Mouse (Mus musculus): ENCODE measurements around the gene Afap1. TPM values are rescaled to one million over a fixed set of nuclear protein-coding genes. Genes with fewer than 3 reads are reported as not detected.
A peak's percentile ranks its signal among the peaks of the same experiment; 100 is the strongest.

The Afap1 gene
- polyA plus RNA-seq (2015; fragmentation: Nextera tagmentation; extraction: Ambion mirVana): 1.1 and 1.4 TPM in 2 replicates

DNA sequence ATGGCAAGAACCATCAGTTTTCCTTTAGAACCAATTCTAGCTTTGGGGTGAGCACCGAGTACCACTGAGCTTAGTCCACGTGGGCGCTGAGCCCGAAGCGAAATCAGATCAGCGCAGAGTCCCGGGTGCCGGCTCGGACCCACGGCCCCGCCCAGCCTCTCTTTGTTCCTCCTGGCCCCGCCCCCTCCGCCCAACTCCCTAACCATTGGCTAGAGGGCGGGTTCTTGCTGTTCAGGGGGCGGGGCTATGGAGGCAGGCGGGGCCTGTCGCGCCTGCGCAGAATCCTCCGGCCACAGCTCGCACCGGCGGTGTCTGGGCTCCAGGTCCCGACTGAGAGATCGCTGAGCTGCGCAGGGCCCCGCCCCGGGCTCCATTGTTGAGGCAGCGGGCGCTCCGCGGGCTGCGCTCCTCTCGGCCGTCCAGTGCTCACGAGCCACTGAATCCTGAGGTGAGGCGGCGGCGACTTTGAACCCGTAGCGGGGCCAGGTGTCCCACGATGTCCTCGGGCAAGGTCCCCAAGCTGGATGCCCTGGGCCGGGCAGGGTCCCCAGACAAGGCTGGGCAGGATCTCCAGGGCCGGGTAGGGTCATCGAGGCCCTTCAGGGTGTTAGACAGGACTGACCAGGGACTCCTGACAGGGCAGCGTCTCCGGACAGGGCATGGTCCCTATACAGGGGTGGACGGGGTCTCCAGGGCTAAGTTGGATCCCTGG, at the start of gene Afap1:
TSS of gene Afap1 (plus strand) at position 227 of the 712 bp plus-strand sequence.
- Histone ChIP-seq H3K27me3 (ENCODE audit: control insufficient read depth, insufficient read depth, low read depth, low read length) (peaks cover 18% of the 10 kb centered on the region), H3K4me3 (ENCODE audit: low read depth, low read length) (peak within 1 kb of the TSS; percentile 61), H3K9ac (ENCODE audit: low read depth, low read length) (peak within 1 kb of the TSS; percentile 58), H3K27ac (ENCODE audit: low read length) (no peak within 1 kb of the TSS), H3K4me2 (ENCODE audit: low read depth, low read length) (peak within 1 kb of the TSS; percentile 66), H3K4me1 (ENCODE audit: control insufficient read depth, low read depth, low read length) (peaks cover 3% of the 10 kb centered on the region; the same call in 1 of the 2 replicates), H3K36me3 (ENCODE audit: control insufficient read depth, insufficient read depth) (no peaks in the 10 kb centered on the region), H3K9me3 (replicated peaks; ENCODE audit: control insufficient read depth, low read length) (no peaks in the 10 kb centered on the region)
- 1% methylated on average over 49 of the region's 49 CpGs for WGBS (ENCODE audit: insufficient replicate concordance)
- peak; percentile 89 for ATAC-seq (ENCODE audit: low read depth)

- H3K4me2 ChIP-seq (ENCODE audit: low read depth, low read length): no peak overlapping the region
- ATAC-seq (ENCODE audit: low read depth): no peak
- H3K36me3 ChIP-seq (ENCODE audit: control insufficient read depth, insufficient read depth): no peaks in the 10 kb centered on the region
- H3K27me3 ChIP-seq (ENCODE audit: control insufficient read depth, insufficient read depth, low read depth, low read length): no peaks in the 10 kb centered on the region
- H3K4me1 ChIP-seq (ENCODE audit: control insufficient read depth, low read depth, low read length): no peaks in the 10 kb centered on the region
- H3K9me3 ChIP-seq (replicated peaks; ENCODE audit: control insufficient read depth, low read length): no peaks in the 10 kb centered on the region
- H3K4me3 ChIP-seq (ENCODE audit: low read depth, low read length): no peak overlapping the region
- H3K27ac ChIP-seq (ENCODE audit: low read length): no peak overlapping the region
- WGBS (ENCODE audit: insufficient replicate concordance): 56% methylated on average over 5 of the region's 5 CpGs
- H3K9ac ChIP-seq (ENCODE audit: low read depth, low read length): no peak overlapping the region
These were observed 41.6 kb upstream of the Afap1 start for GRCm38 (mm10) chr5:35851485-35851884.

- no peak overlapping the region for H3K27ac ChIP-seq (ENCODE audit: low read length)
- no peak for ATAC-seq (ENCODE audit: low read depth)
These were observed 39.7 kb upstream of the Afap1 start for GRCm38 (mm10) chr5:35853463-35853862.

DNA sequence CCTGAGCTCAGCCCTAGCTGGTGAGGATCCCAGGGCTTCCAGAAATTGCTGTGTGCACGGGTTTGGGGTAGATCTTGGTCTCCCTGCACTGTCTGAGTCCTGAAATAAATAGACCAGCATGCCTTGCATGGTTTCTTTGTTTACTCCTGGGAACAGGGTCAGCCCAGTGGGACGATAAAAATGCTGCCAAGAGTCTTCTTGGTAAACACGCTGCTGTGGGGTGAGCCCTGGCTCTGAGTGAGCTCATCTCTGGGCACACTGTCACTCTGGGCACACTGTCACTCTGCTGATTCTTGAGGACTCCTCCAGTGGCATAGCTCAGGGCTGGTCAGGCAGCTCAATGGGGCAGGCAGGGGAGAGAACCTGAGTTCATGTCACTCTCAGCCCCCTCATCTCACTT, 36.9 kb upstream of the Afap1 start:
- no peaks in the 10 kb centered on the region for H3K9me3 ChIP-seq (replicated peaks; ENCODE audit: control insufficient read depth, low read length)
- no peaks in the 10 kb centered on the region for H3K27me3 ChIP-seq (ENCODE audit: control insufficient read depth, insufficient read depth, low read depth, low read length)
- H3K4me3 ChIP-seq (ENCODE audit: low read depth, low read length): no peak overlapping the region
- WGBS (ENCODE audit: insufficient replicate concordance): 31% methylated on average over 3 of the region's 3 CpGs
- H3K27ac ChIP-seq (ENCODE audit: low read length): no peak overlapping the region
- no peak for ATAC-seq (ENCODE audit: low read depth)
- no peak overlapping the region for H3K4me2 ChIP-seq (ENCODE audit: low read depth, low read length)
- no peaks in the 10 kb centered on the region for H3K4me1 ChIP-seq (ENCODE audit: control insufficient read depth, low read depth, low read length)
- no peak overlapping the region for H3K9ac ChIP-seq (ENCODE audit: low read depth, low read length)
- H3K36me3 ChIP-seq (ENCODE audit: control insufficient read depth, insufficient read depth): no peaks in the 10 kb centered on the region

More at GRCm38 (mm10) chr5:35853463-35853862, 39.7 kb upstream of the Afap1 start:
- Histone ChIP-seq H3K9ac (ENCODE audit: low read depth, low read length) (no peak overlapping the region), H3K27me3 (ENCODE audit: control insufficient read depth, insufficient read depth, low read depth, low read length) (no peaks in the 10 kb centered on the region), H3K4me2 (ENCODE audit: low read depth, low read length) (no peak overlapping the region), H3K9me3 (replicated peaks; ENCODE audit: control insufficient read depth, low read length) (no peaks in the 10 kb centered on the region), H3K4me3 (ENCODE audit: low read depth, low read length) (no peak overlapping the region), H3K36me3 (ENCODE audit: control insufficient read depth, insufficient read depth) (no peaks in the 10 kb centered on the region), H3K4me1 (ENCODE audit: control insufficient read depth, low read depth, low read length) (no peaks in the 10 kb centered on the region)
- WGBS (ENCODE audit: insufficient replicate concordance): 71% methylated on average over 4 of the region's 4 CpGs

GRCm38 (mm10) chr5:35858069-35858468, 35.0 kb upstream of the Afap1 start:
- no peaks in the 10 kb centered on the region for H3K36me3 ChIP-seq (ENCODE audit: control insufficient read depth, insufficient read depth)
- no peak for ATAC-seq (ENCODE audit: low read depth)
- no peak overlapping the region for H3K9ac ChIP-seq (ENCODE audit: low read depth, low read length)
- H3K27me3 ChIP-seq (ENCODE audit: control insufficient read depth, insufficient read depth, low read depth, low read length): no peaks in the 10 kb centered on the region
- no peak overlapping the region for H3K4me3 ChIP-seq (ENCODE audit: low read depth, low read length)
- no peak overlapping the region for H3K4me2 ChIP-seq (ENCODE audit: low read depth, low read length)
- no peaks in the 10 kb centered on the region for H3K9me3 ChIP-seq (replicated peaks; ENCODE audit: control insufficient read depth, low read length)
- H3K4me1 ChIP-seq (ENCODE audit: control insufficient read depth, low read depth, low read length): no peaks in the 10 kb centered on the region
- WGBS (ENCODE audit: insufficient replicate concordance): 13% methylated on average over 6 of the region's 6 CpGs
- H3K27ac ChIP-seq (ENCODE audit: low read length): no peak overlapping the region

DNA sequence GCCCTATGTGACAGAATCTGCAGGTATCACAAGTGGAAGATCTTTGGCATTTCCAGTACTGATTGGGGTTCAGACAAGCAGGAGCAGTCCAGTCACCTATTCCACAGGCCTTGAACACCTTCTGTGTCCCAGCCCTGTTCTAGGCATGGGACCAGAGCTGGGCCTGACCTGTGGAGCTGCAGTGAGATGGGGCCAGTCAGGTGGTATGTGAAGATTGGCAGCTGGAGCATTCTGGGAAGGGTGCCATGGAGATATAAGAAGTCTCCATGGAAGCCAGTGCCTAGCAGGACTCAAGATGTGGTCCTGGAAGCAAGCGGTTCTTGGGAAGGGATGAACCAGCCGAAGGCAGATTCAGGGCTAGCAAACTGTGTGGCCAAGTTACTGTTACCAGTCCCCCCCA, 31.7 kb upstream of the Afap1 start:
- Histone ChIP-seq H3K27ac (ENCODE audit: low read length) (no peak overlapping the region), H3K4me1 (ENCODE audit: control insufficient read depth, low read depth, low read length) (no peaks in the 10 kb centered on the region), H3K9ac (ENCODE audit: low read depth, low read length) (no peak overlapping the region), H3K4me3 (ENCODE audit: low read depth, low read length) (no peak overlapping the region), H3K9me3 (replicated peaks; ENCODE audit: control insufficient read depth, low read length) (no peaks in the 10 kb centered on the region), H3K4me2 (ENCODE audit: low read depth, low read length) (no peak overlapping the region), H3K36me3 (ENCODE audit: control insufficient read depth, insufficient read depth) (no peaks in the 10 kb centered on the region), H3K27me3 (ENCODE audit: control insufficient read depth, insufficient read depth, low read depth, low read length) (no peaks in the 10 kb centered on the region)
- ATAC-seq (ENCODE audit: low read depth): no peak
- 86% methylated on average over 2 of the region's 2 CpGs for WGBS (ENCODE audit: insufficient replicate concordance)

GRCm38 (mm10) chr5:35869973-35870372, 23.1 kb upstream of the Afap1 start:
- no peak overlapping the region for H3K4me2 ChIP-seq (ENCODE audit: low read depth, low read length)
- no peaks in the 10 kb centered on the region for H3K4me1 ChIP-seq (ENCODE audit: control insufficient read depth, low read depth, low read length)
- H3K9me3 ChIP-seq (replicated peaks; ENCODE audit: control insufficient read depth, low read length): no peaks in the 10 kb centered on the region
- H3K9ac ChIP-seq (ENCODE audit: low read depth, low read length): no peak overlapping the region
- no peak overlapping the region for H3K4me3 ChIP-seq (ENCODE audit: low read depth, low read length)
- no peak overlapping the region for H3K27ac ChIP-seq (ENCODE audit: low read length)
- WGBS (ENCODE audit: insufficient replicate concordance): 48% methylated on average over 4 of the region's 4 CpGs
- H3K27me3 ChIP-seq (ENCODE audit: control insufficient read depth, insufficient read depth, low read depth, low read length): no peaks in the 10 kb centered on the region
- H3K36me3 ChIP-seq (ENCODE audit: control insufficient read depth, insufficient read depth): no peaks in the 10 kb centered on the region
- no peak for ATAC-seq (ENCODE audit: low read depth)

- 50% methylated on average over 8 of the region's 8 CpGs for WGBS (ENCODE audit: insufficient replicate concordance)
- Histone ChIP-seq H3K4me1 (ENCODE audit: control insufficient read depth, low read depth, low read length) (no peaks in the 10 kb centered on the region), H3K27ac (ENCODE audit: low read length) (no peak overlapping the region), H3K9ac (ENCODE audit: low read depth, low read length) (no peak overlapping the region), H3K4me3 (ENCODE audit: low read depth, low read length) (no peak overlapping the region), H3K4me2 (ENCODE audit: low read depth, low read length) (no peak overlapping the region), H3K36me3 (ENCODE audit: control insufficient read depth, insufficient read depth) (no peaks in the 10 kb centered on the region), H3K27me3 (ENCODE audit: control insufficient read depth, insufficient read depth, low read depth, low read length) (no peaks in the 10 kb centered on the region), H3K9me3 (replicated peaks; ENCODE audit: control insufficient read depth, low read length) (no peaks in the 10 kb centered on the region)
- no peak for ATAC-seq (ENCODE audit: low read depth)
These were observed 22.6 kb upstream of the Afap1 start for GRCm38 (mm10) chr5:35870408-35871012.

DNA sequence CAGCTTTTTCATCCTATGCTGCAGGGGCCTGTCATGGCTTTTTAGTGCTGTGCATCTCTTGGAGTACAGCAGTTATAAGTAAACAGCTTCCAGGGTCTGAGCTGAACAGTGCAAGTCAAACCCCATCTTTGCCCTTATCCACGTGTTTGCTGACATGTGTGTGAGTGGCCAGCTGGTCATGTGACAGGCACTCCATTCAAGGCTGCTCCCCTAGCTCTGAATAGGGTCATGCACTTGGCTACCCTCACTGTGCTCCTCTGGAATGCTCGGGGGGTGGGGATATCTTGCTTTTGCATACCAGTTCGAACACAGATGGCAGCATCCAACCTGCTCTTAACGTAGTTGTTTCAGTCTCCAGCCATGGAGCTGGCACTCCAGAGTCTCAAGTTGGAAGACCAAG, 19.7 kb upstream of the Afap1 start:
- Histone ChIP-seq H3K36me3 (ENCODE audit: control insufficient read depth, insufficient read depth) (no peaks in the 10 kb centered on the region), H3K9me3 (replicated peaks; ENCODE audit: control insufficient read depth, low read length) (no peaks in the 10 kb centered on the region), H3K27me3 (ENCODE audit: control insufficient read depth, insufficient read depth, low read depth, low read length) (no peaks in the 10 kb centered on the region), H3K4me3 (ENCODE audit: low read depth, low read length) (no peak overlapping the region), H3K4me1 (ENCODE audit: control insufficient read depth, low read depth, low read length) (no peaks in the 10 kb centered on the region), H3K9ac (ENCODE audit: low read depth, low read length) (no peak overlapping the region), H3K4me2 (ENCODE audit: low read depth, low read length) (no peak overlapping the region), H3K27ac (ENCODE audit: low read length) (no peak overlapping the region)
- ATAC-seq (ENCODE audit: low read depth): no peak
- WGBS (ENCODE audit: insufficient replicate concordance): 39% methylated on average over 4 of the region's 4 CpGs
